Mouse (Mus musculus) lung, postnatal 25 days (tissue): ENCODE measurements around the gene Dpep3.

Experiments used
- DNase-seq: peaks from one replicate; pipeline ENCODE4 v3.0.0; 2022; ENCODE audit warnings: low spot score

Gene Dpep3

GRCm38 (mm10) chr8:105935863-105936603 is 43.2 kb downstream of the Dpep3 start:
- DNase-seq = no peak

- no peak for DNase-seq
Observed at GRCm38 (mm10) chr8:105935105-105935504, 44.1 kb downstream of the Dpep3 start.

DNA sequence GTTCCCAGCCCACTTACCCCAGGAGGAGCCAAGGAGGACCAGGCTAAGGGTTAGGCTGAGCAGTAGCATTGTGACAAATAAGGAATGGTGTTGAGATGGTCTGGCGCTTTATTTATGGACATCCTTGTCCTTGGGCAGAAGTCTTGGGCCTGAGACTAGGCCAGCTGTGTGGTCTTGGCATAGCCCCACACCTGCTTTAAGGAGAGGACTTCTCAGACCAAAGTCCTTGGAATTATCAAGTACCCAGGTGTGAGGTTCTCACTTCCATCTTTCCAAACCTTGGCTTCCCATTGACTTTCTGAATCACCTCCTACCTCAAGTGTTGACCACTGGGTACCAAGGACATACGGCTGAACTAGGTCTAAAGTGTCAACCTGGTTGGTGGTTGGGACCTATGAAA is 45.5 kb downstream of the Dpep3 start, which contains the start of gene Ctrl:
Gene Ctrl, minus strand, starts transcription at position 101 of the 400 bp plus-strand sequence.
- no peak for DNase-seq

- DNase-seq = no peak
Observed at GRCm38 (mm10) chr8:105932525-105932924, 46.7 kb downstream of the Dpep3 start.

- DNase-seq = no peak
Observed at GRCm38 (mm10) chr8:105931271-105931670, 48.0 kb downstream of the Dpep3 start.

DNA sequence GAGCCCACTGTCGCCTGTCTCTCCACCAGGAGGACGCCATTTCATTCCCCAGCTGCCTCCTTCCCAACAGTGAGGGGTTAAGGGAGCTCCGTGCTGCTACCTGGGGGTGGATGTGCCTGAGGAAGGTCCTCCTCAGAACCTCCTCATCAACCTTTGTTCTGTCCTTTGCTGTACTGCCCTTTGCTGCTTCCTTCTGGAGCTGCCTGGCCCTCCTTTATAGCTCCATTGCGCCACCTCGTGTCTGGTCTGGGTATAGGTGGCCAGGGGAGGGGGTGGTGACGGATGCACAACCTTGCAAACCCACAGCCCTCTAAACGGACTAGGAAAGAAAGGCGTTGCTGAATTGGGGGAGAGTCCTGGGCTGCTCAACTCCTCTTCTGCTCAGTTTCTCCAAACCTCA is 48.6 kb downstream of the Dpep3 start:
- DNase-seq = peak; percentile 83

DNA sequence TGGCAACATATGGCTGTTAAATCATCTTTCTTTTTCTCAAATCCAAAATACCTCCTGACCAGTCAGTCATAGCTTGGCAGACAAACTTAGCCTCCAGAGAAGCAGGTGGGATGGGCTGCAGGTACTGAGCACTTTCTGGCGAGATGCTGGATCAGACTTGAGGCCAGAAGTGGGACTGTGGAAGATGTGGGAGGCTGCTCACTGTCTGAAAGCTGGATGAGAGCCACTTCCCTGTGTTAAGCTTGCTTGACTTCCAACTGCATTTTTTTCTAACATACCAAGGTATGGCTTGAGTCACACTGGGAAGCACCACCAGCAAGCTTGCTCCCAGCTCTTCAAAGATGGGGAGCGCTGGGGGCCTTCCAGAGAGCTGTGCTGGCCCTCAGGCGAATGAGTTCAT is 54.1 kb downstream of the Dpep3 start:
- DNase-seq = no peak
